Mouse (Mus musculus) right cerebral cortex, postnatal 25 days (tissue): Measurements from ENCODE around the gene Gse1.

ENCODE experiments used
- DNase-seq: peaks from one replicate; pipeline ENCODE4 v3.0.0; 2022

Gene Gse1

DNA sequence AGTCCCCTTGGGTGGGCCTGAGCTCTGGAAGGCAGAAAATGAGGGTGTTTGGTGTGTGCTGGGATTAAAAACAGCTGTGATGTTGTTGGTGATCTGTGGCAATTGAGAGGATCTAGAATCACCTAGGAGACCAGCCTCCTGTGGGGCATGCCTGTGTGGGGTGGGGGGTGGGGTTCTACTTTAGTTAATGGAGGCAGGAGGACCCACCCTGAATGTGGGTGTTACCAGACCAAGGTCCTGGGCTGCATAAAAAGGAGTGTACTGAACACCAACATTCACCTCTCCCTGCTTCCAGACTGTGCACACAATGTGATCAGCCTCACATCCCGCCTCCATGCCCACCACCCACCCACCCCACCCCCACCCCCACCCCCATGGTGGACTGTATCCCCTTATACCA is 200.9 kb downstream of the Gse1 start:
- DNase-seq = no peak

DNA sequence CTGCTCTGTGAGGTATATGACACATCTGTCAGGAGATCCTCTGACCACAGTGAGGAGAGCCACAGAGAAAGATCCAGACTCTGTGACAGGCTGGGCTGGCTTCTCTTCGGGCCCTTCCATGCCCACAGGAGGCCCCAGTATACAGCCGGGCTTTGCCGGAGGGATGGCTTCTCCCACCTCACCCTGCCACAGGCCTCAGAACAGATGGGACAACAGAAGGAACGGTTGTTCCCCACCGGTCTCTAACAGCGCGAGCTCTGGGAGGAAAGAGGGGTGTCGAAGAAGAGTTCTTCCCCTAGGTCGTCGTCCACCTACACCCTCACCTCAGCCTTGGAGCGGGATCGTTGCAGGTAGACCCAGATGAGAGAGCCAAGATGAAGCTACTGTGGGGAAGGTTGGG is 202.8 kb downstream of the Gse1 start:
- DNase-seq = no peak

DNA sequence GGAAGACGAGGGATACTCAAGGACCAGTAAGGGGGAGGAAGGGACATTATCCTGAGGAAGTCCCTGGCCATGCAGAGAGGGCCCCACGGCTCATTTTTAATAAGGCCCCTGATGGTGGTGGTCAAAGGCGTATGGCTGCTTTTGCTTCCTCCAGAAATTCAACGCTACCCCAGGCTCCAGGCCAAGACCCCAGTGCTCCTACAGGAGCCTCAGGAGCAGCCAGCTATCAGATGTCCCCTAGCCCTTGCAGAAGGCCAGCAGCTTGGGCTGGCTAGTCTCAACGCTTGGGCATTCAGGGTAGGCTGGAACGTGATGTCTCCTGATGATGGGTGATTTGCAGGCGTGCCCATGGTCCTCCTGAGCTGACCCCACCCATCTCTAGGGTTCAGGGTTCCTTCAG is 204.2 kb downstream of the Gse1 start:
- no peak for DNase-seq

DNA sequence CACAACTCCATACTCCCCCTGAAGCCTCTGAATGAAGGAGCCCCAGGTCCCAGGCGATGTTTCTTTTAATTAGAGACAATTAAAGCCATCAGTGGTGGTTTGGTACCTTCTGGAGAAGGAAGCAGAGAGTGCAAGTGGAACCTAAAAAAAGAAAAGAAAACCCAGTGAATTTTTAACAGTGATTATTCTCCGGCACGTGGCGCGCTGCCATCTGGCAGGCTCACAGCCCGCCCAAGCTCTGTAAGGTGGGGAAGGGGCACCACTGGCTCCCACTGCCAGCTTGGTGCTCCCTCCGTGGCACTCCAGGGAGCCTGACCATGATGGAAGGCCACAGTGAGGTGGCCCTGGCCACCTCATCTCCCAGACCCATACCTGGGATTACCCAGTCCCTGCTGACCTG is 204.9 kb downstream of the Gse1 start:
- no peak for DNase-seq

DNA sequence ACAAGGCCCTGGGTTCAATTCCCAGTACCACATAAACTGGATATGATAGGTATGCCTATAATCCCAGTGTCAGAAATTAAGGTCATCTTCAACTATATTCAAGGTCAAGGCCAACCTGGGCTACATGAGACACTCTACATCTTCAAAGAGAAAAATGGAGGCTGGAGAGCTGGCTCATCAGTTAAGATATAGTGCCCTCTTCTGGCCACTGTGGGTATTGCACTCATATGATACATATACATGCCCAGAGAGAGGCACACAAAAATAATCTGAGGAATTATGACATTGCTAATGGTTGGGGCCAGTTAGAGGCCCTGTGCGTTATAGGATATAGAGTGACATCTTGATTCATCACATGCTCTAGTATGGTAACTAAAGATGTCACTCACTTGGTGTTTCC is 205.5 kb downstream of the Gse1 start:
- DNase-seq = no peak

DNA sequence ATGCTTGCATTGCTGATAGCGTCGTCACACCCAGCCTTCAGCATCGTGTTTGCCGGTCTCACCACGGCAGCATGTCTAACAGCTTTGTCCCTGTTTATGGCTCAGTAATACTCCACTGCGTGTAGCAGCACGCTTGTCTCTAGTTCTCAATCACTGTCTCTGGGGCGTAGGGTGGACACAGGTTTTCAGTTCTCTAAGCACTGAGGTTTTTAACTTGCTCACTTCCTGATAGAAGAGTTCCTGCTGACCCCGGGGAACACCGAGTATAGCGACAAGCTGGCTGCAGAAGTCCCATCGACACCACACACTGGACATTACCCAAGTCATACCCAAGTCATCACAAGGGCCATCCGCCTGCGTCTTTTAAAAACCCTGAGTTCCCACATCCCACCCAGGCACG is 207.5 kb downstream of the Gse1 start:
- no peak for DNase-seq

DNA sequence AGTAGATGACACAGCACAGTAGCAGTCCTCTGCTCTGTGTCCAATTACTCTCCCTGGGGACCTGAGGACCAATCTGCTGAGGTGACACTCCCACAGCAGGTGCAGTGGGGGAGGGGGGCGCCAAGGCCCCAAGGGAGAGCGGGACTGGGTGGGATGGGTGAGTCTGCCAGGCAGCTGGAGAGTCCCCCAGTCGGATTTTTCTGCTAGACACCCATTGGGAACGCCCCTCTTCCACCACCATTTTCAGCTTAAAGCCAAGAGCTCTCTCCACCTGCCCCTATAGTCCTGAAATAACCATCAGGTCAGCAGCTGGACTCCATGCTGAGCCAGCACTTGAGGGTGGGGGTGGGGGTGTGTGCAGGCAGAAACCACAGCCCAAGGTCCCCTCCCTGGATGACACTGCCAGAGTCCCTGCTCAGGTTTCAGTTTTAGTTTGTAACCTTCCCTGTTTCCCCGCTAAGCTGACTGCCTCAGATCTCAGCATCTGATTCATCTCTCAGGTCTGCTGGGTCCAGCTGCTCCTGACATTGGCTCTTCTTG is 208.3 kb downstream of the Gse1 start:
- no peak for DNase-seq

DNA sequence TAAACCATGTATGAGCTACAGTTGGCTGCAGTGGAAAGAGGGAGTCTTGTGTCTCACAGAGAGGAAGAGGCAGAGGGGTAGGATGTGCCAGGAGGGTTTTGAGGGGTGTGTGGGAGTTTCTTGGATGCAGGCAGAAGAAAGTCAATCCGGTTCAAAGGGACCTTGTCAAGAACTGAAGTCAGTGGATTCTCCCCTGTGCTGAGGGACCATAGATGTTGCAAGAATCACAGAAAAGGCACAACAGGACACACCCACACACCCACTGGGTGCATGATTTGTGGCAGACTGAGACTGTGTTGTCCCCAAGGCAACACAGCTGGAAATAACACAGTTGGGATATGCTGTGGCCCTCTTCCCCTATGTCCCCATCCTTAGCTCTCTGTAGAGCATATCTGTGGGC is 209.0 kb downstream of the Gse1 start:
- DNase-seq = peak; percentile 32

DNA sequence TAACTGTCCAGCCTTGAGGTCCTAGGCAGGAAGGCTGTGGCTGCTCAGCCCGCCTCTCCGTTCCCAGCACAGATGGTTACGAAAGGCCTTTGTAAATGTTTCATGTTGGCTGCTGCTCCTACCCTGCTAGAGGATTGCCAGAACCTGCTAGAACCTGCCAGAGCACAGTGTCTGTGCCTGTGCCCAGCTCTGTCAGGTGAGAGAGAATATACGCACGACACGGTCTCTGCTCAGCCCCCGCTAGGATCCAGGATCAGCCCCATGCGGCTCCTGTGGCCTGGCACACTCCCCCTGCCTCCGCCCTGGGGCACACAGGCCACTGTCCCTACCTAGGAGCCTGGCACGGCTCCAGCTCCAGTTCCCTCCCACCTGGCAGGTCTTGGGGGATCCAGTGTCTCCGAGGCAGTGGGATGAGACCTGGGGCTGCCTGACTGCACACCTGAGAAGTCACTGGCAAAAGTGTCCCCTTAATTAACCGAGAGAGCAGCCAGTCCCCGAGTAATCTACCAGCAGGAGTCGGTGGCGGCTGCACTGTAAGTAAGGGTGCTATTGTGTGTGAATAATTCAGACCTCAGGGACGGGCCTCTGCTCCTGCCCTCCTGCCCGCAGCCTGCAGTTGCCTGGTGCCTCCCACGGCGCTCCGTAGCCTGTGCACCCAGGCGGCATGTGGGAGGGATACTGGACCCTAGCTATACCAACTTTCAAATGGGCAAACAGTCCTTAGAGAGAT is 209.6 kb downstream of the Gse1 start:
- peak; percentile 67 for DNase-seq

DNA sequence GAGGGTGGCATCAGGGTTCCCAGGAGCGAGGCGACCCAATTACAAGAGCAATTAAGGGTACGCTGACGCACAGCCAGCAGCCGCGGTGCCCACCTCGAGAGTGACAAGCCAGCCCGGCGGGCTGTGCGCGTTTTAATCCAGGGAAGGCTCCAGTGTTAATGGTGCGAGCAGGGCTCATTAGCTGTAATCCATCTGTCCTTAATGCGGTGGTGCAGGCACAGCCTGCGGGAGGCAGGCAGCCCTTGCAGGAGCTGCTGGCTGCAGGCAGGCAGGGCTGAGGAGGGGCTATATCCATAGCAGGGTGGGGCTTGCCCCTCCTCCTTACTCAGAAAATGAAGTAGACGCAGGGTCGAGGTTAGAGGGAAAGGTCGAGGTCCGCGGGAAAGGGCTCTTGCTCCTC is 211.1 kb downstream of the Gse1 start:
- DNase-seq = peak; percentile 47

DNA sequence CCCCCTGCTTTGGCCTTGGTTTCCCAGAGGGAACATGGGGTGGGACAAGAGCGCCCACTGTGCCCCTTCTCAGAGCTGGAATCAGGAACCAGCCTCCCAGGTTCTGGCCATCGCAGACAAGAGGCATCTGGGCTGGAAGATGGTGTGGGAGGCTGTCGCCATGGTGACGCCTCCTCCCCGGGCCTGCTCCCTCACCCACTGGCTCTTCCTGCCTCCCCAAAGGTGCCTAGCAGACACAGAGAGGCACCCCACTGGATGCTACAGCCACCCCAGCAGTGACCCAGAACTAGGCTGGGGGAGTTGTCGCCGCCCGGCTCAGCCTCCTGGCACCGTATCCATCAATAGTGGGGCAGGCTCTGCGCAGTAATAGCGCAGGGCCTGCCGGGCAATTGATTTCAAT is 212.5 kb downstream of the Gse1 start:
- DNase-seq = peak; percentile 63

DNA sequence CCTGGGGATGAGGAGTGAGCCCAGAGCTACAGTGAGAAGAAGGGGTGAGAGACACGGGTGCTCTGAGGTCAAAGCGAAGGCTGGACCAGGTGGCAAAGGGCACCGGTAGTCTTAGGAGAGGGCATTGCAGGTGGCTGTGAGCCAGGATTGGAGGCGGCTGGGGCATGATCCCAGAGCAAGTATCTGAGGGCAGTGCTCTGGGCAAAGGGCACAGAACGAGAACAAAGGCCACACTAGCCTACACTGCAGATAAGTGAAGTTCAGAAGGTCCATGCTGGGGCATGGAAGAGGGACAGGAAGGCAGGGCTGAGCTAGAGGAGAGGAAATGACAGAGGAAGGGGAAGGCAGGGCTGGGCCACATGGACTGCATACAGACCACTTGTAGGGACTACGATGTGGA is 213.4 kb downstream of the Gse1 start:
- no peak for DNase-seq

DNA sequence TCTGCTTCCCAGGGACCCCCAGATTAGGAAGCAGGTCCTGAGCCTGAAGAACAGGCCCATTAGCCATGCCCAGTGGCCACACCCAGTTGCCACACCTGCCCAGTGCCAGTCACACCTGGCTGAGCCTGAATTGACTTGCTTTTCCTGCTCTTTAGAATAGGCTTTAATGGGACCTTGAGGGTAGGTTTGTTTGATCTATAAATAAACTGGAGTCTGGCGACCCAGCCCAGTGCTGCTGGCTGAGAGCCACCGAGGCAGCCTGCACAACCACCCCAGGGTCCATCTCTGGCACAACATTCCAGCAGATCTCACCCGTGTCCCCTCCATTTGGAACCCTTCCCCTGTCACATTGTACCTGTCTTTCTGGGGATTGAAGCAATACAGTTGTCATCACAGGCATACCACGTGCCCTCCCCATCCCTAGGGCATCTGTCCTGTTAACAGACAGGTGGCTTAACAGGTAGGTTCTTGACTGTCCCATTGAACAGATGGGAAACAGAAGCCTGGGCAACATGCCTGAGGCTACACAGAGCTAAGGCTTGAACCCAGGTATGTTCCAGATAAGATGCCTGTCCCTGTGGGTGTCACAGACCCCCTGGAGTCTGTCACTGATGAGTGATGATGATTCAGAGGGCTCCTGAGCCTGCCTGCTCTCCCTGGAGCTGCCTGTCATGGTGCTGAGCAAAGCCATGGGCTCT is 214.2 kb downstream of the Gse1 start:
- DNase-seq = no peak

DNA sequence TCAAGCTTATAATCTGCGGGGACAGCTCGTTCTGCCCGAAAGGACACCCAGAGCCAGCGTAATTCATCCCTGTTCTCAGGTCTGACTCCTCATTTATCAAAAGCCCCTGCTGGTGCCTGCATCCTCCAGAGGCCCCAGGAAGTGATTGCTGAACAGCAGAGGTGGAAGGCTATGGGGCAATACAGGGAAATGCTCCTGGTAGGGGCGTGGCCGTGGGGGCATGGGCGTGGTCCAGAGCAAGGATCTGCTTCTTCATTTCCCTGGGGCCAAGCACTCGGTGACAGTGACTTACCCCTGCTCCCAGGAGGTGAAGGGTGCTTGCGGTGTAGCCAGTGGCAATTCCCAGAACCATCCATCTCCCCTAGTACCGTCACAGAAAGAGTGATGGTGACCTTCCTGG is 217.0 kb downstream of the Gse1 start:
- DNase-seq = no peak

DNA sequence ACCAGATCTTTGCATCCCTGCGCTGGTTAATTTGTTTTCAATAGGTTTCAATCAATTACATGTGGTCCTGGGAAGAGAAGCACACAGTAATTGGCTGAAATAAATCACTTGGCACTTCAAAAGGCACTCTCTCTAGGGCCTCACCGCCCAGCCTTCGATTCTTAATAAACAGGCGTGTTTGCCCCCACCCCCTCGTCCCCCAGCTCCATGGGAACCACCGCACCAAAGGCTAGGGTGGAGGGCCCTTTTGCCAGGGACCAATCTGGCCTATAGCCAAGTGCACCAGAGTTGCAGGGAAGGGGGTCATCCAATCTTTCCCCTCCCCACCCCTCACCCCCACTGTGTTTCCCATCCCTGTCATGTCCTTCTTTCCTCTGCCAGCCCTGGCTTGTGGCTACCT is 219.9 kb downstream of the Gse1 start:
- DNase-seq = no peak

DNA sequence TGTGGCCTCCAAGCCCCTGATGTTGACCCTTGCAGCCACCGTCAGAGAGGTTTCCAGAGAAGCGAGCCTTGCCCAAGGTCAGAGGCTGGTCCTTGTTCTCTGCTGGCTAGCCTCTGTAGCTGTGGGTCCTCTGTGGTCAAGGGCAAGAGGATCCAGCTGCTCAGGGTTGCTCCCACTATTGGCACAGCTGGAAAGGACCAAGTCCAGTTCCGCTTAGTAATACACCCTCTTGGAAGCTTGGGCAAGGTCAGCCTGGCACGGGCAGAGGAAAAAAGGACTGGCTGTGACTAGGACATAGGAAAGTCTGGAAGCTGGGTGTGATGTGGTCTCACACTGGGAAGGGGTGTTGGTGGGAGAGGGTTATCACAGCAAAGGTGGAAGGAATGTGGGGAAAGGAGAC is 220.9 kb downstream of the Gse1 start:
- no peak for DNase-seq

DNA sequence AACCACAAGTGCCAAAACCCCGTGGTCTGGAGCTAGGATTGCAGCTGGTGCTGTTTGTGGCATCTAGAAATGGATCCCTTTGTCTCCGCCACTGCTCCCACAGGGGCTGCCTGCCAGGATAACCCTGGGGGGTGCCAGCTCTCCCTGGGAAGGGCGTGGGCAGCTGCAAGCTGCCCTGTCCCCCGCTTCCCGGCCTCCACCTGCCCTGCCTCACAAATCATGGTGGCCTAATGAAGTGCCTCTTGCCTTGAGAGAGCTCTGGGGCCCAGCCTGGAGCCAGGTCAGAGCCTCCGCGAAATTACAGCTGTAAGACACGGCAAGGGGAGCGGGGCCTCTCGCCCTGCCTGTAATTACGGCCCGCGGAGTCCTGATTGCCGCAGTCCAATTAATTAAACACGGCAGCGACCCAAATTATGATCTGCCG is 221.4 kb downstream of the Gse1 start:
- peak; percentile 21 for DNase-seq

DNA sequence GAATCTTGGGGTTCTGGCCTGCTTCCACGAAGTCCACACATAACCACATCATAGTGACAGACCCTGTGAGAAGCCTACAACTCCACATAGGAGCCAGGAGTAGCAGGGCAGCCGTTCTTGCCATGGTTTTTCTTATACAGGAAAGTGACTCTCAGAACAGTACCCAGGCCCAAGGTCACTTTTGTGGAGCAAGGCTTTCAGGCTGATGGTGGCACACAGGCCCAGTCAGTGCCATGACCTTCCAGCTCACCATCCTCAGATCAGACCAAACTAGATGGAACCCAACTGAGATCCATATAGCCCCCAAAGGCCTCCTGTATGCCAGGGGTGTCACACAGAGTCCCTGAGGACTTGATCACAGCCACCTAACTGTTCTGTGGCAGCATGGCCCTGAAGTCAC is 223.9 kb downstream of the Gse1 start:
- DNase-seq = no peak

DNA sequence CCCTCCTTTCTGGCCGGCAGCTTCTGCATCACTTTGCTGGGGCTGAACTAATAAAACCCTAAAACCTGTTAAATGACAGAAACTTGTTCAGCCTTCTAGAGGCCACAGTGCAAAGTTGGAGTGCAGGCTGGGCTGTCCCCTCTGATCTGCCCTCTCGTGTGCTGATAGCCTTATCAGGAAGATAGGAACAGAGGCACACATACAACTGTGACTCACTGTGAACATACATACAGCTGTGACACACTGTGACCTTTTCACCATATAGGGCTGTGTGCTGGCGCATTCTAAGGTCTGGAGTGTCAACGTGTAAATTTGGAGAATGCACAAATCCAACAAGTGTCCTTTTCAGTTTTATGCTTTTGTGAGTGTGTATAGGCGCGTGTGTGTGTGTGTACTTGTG is 226.1 kb downstream of the Gse1 start:
- DNase-seq = no peak

DNA sequence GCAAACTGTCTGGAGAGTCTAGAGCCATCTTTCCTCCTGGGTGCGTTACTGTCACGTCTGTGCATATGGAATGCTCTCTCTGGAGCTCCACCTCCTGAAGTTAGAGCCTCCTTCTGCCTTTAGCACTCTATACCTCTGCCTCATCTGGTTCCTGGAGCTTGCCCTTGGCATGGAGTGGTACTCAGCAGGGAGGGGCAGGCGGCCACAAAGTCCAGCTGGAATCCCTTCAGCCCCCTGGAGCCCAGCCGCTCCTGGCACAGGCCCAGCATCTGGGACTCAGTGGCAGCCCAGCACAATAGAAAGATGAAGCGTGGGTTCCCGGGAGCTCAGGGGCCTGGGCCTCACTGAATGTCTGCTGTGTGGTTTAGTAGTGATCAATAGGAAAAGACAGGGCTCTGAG is 232.1 kb downstream of the Gse1 start:
- DNase-seq = peak; percentile 28

DNA sequence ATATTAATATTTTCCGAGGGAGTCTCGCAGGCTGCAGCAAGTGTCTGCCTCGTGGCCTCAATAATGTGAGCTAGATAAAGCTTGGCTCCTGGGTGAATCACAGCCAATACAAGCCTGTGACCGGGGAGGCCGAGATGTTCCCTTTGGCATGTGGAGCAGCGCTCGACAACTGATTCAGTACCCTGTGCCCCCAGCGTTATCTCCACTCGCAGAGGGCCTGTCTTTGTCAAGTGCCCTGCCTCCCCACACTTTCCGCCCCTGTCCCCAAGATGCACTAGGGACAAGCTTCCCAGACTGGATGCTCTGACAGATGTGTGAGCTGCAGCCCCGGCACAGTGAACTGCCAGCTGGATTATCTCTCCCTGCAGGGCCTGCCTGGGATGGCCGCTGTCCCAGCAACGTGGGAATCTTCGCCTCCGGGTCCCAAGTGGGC is 233.9 kb downstream of the Gse1 start:
- DNase-seq = no peak

DNA sequence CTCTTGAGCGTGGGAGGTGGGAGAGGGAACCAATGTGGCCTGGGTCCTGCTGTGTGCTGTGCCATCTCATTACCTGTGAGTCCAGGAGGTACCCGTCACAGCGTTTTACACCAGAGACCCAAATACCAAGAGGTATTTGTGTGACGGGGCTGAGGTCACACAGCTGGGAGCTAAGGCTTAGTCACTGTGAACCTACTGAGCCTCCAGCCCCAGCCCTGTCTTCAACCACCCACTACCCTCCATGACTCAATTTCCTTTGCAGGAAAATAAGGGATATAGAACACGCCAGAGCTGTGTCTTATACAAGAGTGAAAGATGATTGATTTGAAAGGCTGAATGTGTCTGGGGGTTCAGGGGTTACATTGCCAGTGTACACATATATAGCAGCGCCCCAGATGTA is 234.4 kb downstream of the Gse1 start:
- DNase-seq = no peak

DNA sequence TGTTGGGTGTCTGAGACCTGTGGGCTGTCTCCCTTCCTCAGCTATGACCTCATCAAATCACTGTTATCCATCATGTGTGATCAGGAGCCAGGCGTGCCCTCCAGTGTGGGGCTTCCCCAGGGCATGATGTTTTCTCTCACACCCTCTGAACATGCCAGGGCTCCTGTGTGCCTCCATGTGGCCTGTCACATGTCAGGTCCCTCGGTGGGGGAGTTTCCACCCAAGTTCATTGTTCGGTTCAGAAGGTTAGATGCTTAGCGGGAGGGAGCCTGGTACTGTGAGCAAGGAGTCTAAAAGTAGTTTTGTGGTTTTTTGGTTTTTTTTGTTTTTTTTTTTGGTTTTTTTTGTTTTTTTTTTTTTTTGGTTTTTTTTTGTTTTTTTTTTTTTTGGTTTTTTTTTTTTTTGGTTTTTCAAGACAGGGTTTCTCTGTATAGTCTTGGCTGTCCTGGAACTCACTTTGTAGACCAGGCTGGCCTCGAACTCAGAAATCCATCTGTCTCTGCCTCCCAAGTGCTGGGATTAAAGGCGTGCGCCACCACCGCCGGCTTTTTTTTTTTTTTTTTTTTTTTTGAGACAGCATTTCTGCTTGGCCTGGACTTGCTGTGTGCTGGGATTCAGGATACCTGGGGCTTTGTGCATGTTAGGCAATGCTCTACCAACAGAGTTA is 235.8 kb downstream of the Gse1 start:
- DNase-seq = no peak

DNA sequence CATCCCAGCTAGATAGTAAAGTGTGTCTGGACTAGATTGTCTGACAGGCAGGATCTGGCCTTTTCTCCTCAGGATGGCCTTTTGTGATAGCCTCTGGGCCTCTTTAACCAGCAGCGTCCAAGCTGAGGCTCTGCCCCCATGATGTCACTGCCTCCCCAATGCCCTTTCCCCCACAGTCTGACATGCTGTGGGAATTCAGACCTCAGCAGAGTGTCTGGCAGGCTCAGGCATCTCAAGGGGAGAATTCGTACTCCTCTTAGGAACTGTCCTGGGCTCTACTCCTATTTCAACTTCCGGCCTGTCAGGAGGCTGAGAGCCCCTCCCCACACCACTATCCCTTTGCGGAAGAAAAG is 236.3 kb downstream of the Gse1 start:
- no peak for DNase-seq
